Mouse (Mus musculus) gastrocnemius, postnatal 36 days (tissue): ENCODE data around the gene Cntnap1. TPM values are rescaled to one million over a fixed set of nuclear protein-coding genes. Genes with fewer than 3 reads are reported as not detected.

ENCODE experiments used
- DNase-seq, 2 experiments: peaks; one replicate each; pipeline ENCODE4 v3.0.0; 2022
- intact Hi-C: fragments of 180-260 bp; cut with DNase I; formaldehyde crosslinking; loops from one replicate; pipeline ENCODE4 v1.15.1; 2025
- total RNA-seq, 2 experiments: library from RNA; stranded (reverse); gene quantifications; 2 replicates each; pipeline ENCODE4 v1.2.3; 2021

Cntnap1 gene
- total RNA-seq, 2 experiments from 2014 or later, result 1.1 to 2.1 TPM

- intact Hi-C loops, result loop anchor here (5.0 kb wide), 1 partner anchor 36 kb away; no protein-coding TSS in a partner anchor
- peak in 1 of 2 experiments; percentile 53 for DNase-seq
Measured at GRCm38 (mm10) chr11:101168301-101168980, 1.9 kb upstream of the Cntnap1 start.

- no peak for DNase-seq
- intact Hi-C loops, result loop anchor here (5.0 kb wide), 2 partner anchors 37 to 52 kb away; partner anchors contain the start of genes Retreg3 and Tubg1
Measured at GRCm38 (mm10) chr11:101169301-101170107, 819 bp upstream of the Cntnap1 start.

- peak; percentile 89 to 93 for DNase-seq
- intact Hi-C loops, result loop anchor here (5.0 kb wide), 1 partner anchor 54 kb away; the partner anchor contains the start of genes Retreg3 and Tubg1
Measured at GRCm38 (mm10) chr11:101170811-101171610, 688 bp downstream of the Cntnap1 start, which contains the start of gene Plekhh3. Gene Plekhh3, minus strand, starts transcription at chr11:101171351.

- peak; percentile 48 to 65 for DNase-seq
- intact Hi-C loops, result loop anchor here (5.0 kb wide), 1 partner anchor 55 kb away; the partner anchor contains the start of genes Retreg3 and Tubg1
Measured at GRCm38 (mm10) chr11:101171721-101172433, 1.6 kb downstream of the Cntnap1 start.

- intact Hi-C loops, result loop anchor here (5.0 kb wide), 1 partner anchor 55 kb away; the partner anchor contains the start of genes Retreg3 and Tubg1
- DNase-seq, result no peak
Measured at GRCm38 (mm10) chr11:101172434-101172815, 2.1 kb downstream of the Cntnap1 start.

GRCm38 (mm10) chr11:101173112-101173511, 2.8 kb downstream of the Cntnap1 start:
- DNase-seq, result no peak
- intact Hi-C loops, result loop anchor here (5.0 kb wide), 1 partner anchor 56 kb away; the partner anchor contains the start of genes Retreg3 and Tubg1

GRCm38 (mm10) chr11:101173631-101174388, 3.5 kb downstream of the Cntnap1 start:
- intact Hi-C loops, result loop anchor here (5.0 kb wide), 1 partner anchor 57 kb away; the partner anchor contains the start of genes Retreg3 and Tubg1
- peak; percentile 78 to 81 for DNase-seq

- no peak for DNase-seq
- intact Hi-C loops, result loop anchor here (5.0 kb wide), 1 partner anchor 57 kb away; the partner anchor contains the start of genes Retreg3 and Tubg1
Measured at GRCm38 (mm10) chr11:101174389-101174745, 4.0 kb downstream of the Cntnap1 start.

- intact Hi-C loops, result loop anchor here (1.0 to 5.0 kb wide), 2 partner anchors 58 to 80 kb away; partner anchors contain the start of genes Psmc3ip, Retreg3 and Tubg1
- no peak for DNase-seq
Measured at GRCm38 (mm10) chr11:101174851-101175628, 4.7 kb downstream of the Cntnap1 start, which contains the start of gene Ccr10. Gene Ccr10, minus strand, starts transcription at chr11:101175443.

- intact Hi-C loops, result loop anchor here (1.0 to 2.0 kb wide), 2 partner anchors 80 to 193 kb away; partner anchors contain the start of gene Psmc3ip
- DNase-seq, result no peak
Measured at GRCm38 (mm10) chr11:101175636-101176116, 5.4 kb downstream of the Cntnap1 start.

- intact Hi-C loops, result loop anchor here (2.0 kb wide), 1 partner anchor 193 kb away; no protein-coding TSS in a partner anchor
- no peak for DNase-seq
Measured at GRCm38 (mm10) chr11:101176117-101176691, 5.9 kb downstream of the Cntnap1 start.

GRCm38 (mm10) chr11:101176933-101177773, 6.8 kb downstream of the Cntnap1 start:
- DNase-seq, result no peak
- intact Hi-C loops, result loop anchor here (2.0 kb wide), 1 partner anchor 194 kb away; no protein-coding TSS in a partner anchor

- intact Hi-C loops, result no loop called here
- DNase-seq, result no peak
Measured at GRCm38 (mm10) chr11:101178061-101179058, 8.0 kb downstream of the Cntnap1 start.

GRCm38 (mm10) chr11:101179306-101179705, 9.0 kb downstream of the Cntnap1 start:
- DNase-seq, result no peak
- intact Hi-C loops, result no loop called here

- DNase-seq, result no peak
- intact Hi-C loops, result no loop called here
Measured at GRCm38 (mm10) chr11:101180261-101180660, 9.9 kb downstream of the Cntnap1 start.
